Mouse (Mus musculus) limb, embryonic 10.5 days (tissue): ENCODE data around the gene Kcna2. TPM values are rescaled to one million over a fixed set of nuclear protein-coding genes. Genes with fewer than 3 reads are reported as not detected.
A peak's percentile ranks its signal among the peaks of the same experiment; 100 is the strongest.

Source experiments
- DNase-seq: peaks from one replicate; pipeline ENCODE4 v3.0.0-alpha.2; 2017; ENCODE audit warnings: low spot score
- H3K27ac ChIP-seq: fragments of 300-500 bp; sonication (generic); 2 replicates; pipeline ENCODE4 v1.5.1; 2016; ENCODE audit warnings: mild to moderate bottlenecking
- H3K27me3 ChIP-seq: fragments of 300-500 bp; sonication (generic); 2 replicates; pipeline ENCODE4 v1.6.1; 2016; ENCODE audit warnings: low read depth, mild to moderate bottlenecking; ENCODE audit not compliant: poor library complexity, severe bottlenecking
- H3K36me3 ChIP-seq: fragments of 300-500 bp; sonication (generic); 2 replicates; pipeline ENCODE4 v1.6.1; 2016; ENCODE audit warnings: mild to moderate bottlenecking, moderate library complexity
- H3K4me1 ChIP-seq: fragments of 300-500 bp; sonication (generic); 2 replicates; pipeline ENCODE4 v1.6.1; 2016
- H3K4me3 ChIP-seq: fragments of 300-500 bp; sonication (generic); 2 replicates; pipeline ENCODE4 v1.5.1; 2016; ENCODE audit warnings: mild to moderate bottlenecking, moderate library complexity
- H3K9me3 ChIP-seq: fragments of 300-500 bp; sonication (generic); replicated peaks from 2 replicates; pipeline ENCODE4 v1.6.1; 2016; ENCODE audit warnings: mild to moderate bottlenecking
- WGBS: fragments of 180-500 bp; shearing (Covaris S2); methylation state at CpG from one replicate; pipeline ENCODE4 v1.1.7; 2016; 5-methylcytosine and 5-hydroxymethylcytosine counted together
- polyA plus RNA-seq: library from polyadenylated mRNA; unstranded; fragments of >200 nt; fragmentation: Nextera tagmentation; extraction: Ambion mirVana; gene quantifications from 2 replicates; pipeline ENCODE4 v1.2.1, GENCODE M21; 2016

Gene Kcna2
- polyA plus RNA-seq, 1 experiment from 2014 or later = 0.03 TPM

DNA sequence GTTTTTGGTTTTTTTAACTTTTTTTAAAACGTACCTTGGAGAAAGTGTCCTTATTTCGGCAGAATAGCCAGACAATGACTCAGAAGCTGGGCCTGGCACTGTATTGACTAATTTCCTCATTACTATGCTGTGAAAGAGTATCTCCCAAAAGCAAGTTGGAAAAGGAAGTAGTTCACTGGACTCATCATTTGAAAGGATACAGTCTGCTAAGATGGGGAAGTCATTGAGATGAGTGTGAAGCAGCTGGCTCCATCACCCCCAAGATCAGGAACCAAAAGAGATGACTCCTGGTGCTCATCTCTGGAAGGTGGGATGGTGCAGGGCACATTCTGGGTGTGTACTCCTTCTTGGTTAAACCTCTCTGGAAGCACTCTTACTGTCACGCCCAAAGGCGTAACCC is 13.5 kb upstream of the Kcna2 start:
- H3K36me3 ChIP-seq = no peaks in the 10 kb centered on the region
- DNase-seq = no peak
- H3K4me1 ChIP-seq = no peaks in the 10 kb centered on the region
- H3K4me3 ChIP-seq = no peak overlapping the region
- H3K27me3 ChIP-seq = no peaks in the 10 kb centered on the region
- WGBS = 90% methylated on average over 4 of the region's 4 CpGs
- H3K27ac ChIP-seq = no peak overlapping the region
- no peaks in the 10 kb centered on the region for H3K9me3 ChIP-seq

DNA sequence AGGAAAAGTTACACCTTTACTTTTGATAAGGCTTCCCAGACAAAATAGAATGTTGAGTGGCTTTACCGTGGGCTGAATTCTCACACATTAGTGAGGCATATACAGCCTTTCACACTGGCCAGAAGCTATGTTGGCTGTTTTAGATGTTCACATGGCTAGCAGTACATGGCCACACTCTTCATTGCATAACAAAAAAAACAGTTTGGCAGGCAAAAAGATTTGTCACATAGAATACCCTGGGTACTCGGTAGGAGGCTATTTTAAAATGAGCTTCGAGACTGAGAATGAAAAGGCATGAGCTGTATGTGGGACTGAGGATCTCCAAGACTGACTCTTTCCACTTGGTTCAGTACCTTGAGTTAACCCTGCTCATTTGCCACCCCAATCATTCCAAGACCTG is 12.1 kb upstream of the Kcna2 start:
- Histone ChIP-seq H3K9me3 (no peaks in the 10 kb centered on the region), H3K4me3 (no peak overlapping the region), H3K4me1 (no peaks in the 10 kb centered on the region), H3K27me3 (no peaks in the 10 kb centered on the region), H3K27ac (no peak overlapping the region), H3K36me3 (no peaks in the 10 kb centered on the region)
- DNase-seq = no peak
- 91% methylated on average over 3 of the region's 3 CpGs for WGBS

DNA sequence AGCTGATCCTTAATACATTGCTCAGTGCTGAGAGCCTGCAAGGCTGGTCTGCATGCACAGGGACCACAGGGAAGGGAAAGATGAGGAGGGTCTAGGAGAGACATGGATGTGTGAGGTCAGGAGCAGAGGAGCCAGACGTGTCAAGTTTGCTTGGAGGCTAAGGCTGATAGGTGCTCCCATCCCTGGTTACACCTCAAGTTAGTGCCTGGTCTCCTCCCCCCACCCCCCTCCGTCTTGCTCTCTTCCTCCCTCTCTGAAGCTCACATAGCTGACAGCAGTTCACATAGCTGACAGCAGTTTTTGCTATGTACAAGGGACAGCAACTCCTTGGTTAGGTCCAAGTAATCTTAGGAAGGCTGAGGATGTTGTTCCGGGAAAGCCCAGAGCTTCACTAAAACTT is 11.5 kb upstream of the Kcna2 start:
- no peak for DNase-seq
- 54% methylated on average over 3 of the region's 3 CpGs for WGBS

DNA sequence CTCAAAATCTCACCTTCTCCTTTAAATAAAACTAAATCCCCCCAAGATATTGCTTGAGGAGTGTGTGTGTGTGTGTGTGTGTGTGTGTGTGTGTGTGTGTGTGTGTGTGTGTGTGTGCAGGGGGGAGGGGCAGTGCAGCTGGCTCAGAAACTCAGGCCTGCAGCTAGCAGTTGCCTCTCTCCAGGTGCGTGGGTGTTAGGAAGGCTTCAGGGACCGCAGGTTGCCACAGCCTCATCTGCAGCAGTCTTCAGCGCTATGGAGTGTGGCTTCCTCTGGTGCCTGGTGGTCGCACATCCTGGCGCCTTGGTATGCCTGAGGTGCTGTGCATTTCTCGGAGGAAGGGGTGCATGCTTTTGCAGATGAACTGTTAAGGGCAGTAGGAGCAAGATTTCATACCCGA is 10.9 kb upstream of the Kcna2 start:
- Histone ChIP-seq H3K4me3 (no peak overlapping the region), H3K36me3 (no peaks in the 10 kb centered on the region), H3K27ac (no peak overlapping the region), H3K27me3 (0 out of 2 replicates have a peak, but pooled peaks cover 3% of the 10 kb centered on the region), H3K9me3 (no peaks in the 10 kb centered on the region), H3K4me1 (no peaks in the 10 kb centered on the region)
- no peak for DNase-seq
- WGBS = 69% methylated on average over 7 of the region's 7 CpGs

More for the DNA sequence above, 11.5 kb upstream of the Kcna2 start:
- Histone ChIP-seq H3K4me3 (no peak overlapping the region), H3K36me3 (no peaks in the 10 kb centered on the region), H3K4me1 (no peaks in the 10 kb centered on the region), H3K27me3 (0 out of 2 replicates have a peak, but pooled peaks cover under 1% of the 10 kb centered on the region), H3K27ac (no peak overlapping the region), H3K9me3 (no peaks in the 10 kb centered on the region)

DNA sequence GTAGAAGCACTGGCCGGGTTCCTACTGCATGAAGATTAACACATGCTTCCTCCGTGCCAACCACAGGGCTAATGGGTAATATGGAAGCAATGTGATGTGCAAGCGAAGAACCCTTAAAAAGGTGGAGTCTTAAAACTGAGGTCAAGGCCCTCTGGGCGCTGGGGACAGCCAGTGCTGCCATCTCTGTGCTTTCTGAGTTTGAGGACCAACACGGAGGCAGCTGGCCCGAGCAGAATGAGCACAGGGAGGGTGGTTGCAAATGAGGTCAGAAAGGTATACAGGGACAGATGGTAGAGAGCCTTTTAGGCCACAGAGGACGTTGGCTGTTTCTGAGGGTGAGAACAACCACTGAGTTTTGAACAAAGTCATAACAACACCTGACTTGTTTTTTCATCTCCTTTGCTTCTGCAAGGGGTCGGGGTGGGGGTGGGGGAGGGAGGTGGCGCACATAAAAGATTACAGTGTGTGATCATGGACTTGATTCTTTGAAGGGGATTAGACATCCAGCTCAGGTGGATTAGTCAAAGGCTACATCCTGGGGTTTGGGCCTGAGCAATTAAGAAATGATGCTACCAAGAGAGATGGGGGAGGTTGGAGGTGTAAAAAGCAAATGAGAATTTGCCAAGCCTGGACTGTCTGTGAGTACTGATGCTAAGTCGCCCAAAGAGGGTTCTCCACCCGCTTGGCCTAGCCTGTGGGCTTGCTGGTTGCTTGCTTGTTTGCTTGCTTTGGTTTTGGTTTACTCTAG is 10.4 kb upstream of the Kcna2 start:
- H3K9me3 ChIP-seq = no peaks in the 10 kb centered on the region
- H3K4me1 ChIP-seq = no peaks in the 10 kb centered on the region
- 0 out of 2 replicates have a peak, but pooled peaks cover 3% of the 10 kb centered on the region for H3K27me3 ChIP-seq
- no peak overlapping the region for H3K4me3 ChIP-seq
- DNase-seq = no peak
- 74% methylated on average over 11 of the region's 11 CpGs for WGBS
- no peaks in the 10 kb centered on the region for H3K36me3 ChIP-seq
- H3K27ac ChIP-seq = no peak overlapping the region

DNA sequence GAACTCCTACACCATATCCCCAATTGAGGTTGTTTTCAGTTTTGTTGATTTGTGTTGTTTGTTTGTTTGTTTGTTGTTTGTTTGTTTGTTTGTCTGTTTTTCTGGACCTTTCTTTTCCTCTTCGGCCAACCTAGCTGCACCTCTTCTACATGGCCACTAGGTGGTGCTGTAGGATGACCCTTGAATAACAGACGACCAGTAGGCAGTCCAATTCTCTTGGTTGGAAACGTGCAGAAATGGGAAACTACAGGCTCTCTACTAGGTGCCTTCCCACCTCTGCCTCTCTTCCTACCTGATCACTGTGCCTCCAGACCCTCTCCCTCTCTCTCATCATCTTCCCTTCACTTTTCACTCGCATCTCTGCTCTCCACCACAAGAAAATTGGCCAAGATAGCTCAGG is 6.9 kb upstream of the Kcna2 start:
- Histone ChIP-seq H3K4me3 (no peak overlapping the region), H3K36me3 (no peaks in the 10 kb centered on the region), H3K9me3 (no peaks in the 10 kb centered on the region), H3K27ac (no peak overlapping the region), H3K4me1 (no peaks in the 10 kb centered on the region), H3K27me3 (peaks cover 19% of the 10 kb centered on the region)
- 4% methylated on average over 4 of the region's 4 CpGs for WGBS
- peak; percentile 55 for DNase-seq

DNA sequence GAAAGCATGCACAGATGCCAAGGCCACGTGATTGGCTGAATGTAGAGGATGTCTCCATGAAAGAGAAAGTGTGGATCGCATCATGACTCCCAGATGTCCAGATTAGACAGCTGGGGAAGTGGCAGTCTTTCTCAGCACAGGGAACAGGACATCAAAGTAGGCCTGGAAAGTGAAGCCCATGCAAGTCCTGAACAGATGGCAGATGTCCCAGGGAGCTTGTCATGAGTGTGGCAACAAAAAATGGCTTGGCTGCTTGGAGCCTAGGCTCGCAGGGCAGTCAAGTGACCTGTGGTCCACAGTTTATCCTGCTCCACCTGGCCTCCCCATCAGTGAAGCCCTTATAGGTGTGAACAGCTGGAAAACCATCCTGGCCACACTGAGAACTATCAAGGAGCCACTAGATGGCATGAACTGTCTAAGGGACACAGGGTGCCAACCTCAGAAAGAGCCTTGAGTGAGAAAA is 4.6 kb upstream of the Kcna2 start:
- WGBS = 81% methylated on average over 3 of the region's 3 CpGs
- DNase-seq = no peak
- no peaks in the 10 kb centered on the region for H3K36me3 ChIP-seq
- H3K4me1 ChIP-seq = peaks cover 8% of the 10 kb centered on the region
- H3K27ac ChIP-seq = no peak overlapping the region
- no peaks in the 10 kb centered on the region for H3K9me3 ChIP-seq
- peaks cover 41% of the 10 kb centered on the region for H3K27me3 ChIP-seq
- no peak overlapping the region for H3K4me3 ChIP-seq

DNA sequence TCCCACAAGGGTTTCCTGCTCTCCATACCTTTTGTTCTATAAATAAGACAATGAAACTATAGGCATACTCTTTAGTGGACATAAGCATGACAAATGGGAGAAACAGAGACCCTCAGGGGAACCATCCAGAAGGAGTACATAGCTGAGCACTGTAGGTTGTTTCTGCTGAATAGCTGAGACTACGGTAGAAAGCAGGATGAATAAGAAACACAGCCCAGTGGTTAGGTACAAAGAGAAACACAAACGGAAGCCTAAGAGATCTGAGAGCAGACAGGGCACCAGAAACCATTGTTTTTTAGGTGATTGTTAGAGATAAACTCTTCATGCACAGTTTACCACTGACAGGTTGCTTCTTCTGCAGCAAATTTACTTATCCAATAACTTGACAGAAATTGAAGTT is 1.1 kb upstream of the Kcna2 start:
- peaks cover 74% of the 10 kb centered on the region for H3K27me3 ChIP-seq
- H3K4me3 ChIP-seq = no peak overlapping the region
- no peak overlapping the region for H3K27ac ChIP-seq
- peaks cover 21% of the 10 kb centered on the region for H3K4me1 ChIP-seq
- H3K36me3 ChIP-seq = no peaks in the 10 kb centered on the region
- no peak for DNase-seq
- H3K9me3 ChIP-seq = no peaks in the 10 kb centered on the region
- WGBS = 69% methylated on average over 2 of the region's 2 CpGs

DNA sequence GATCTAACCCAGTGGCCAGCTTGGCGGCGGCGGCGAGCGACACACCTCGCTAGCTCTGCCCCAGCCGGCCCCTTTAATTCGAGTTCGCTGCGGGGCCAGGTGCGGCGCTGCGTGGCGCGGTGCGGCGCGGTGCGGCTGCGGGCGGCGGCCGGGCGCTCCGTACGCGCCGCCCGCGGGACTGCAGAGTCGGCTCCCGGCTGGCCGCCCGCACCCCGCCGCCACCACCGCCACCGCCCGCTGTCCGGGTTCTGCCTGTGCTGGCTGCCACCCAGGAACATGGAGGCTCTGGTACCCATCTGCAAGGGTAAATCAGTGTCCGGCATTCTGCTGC is 475 bp downstream of the Kcna2 start:
- peaks cover 72% of the 10 kb centered on the region for H3K27me3 ChIP-seq
- peak overlapping the region; percentile 2; the same call in 1 of the 2 replicates for H3K27ac ChIP-seq
- H3K4me1 ChIP-seq = peaks cover 21% of the 10 kb centered on the region
- no peak for DNase-seq
- WGBS = 1% methylated on average over 41 of the region's 41 CpGs
- peak overlapping the region; percentile 62 for H3K4me3 ChIP-seq
- no peaks in the 10 kb centered on the region for H3K9me3 ChIP-seq
- H3K36me3 ChIP-seq = no peaks in the 10 kb centered on the region

DNA sequence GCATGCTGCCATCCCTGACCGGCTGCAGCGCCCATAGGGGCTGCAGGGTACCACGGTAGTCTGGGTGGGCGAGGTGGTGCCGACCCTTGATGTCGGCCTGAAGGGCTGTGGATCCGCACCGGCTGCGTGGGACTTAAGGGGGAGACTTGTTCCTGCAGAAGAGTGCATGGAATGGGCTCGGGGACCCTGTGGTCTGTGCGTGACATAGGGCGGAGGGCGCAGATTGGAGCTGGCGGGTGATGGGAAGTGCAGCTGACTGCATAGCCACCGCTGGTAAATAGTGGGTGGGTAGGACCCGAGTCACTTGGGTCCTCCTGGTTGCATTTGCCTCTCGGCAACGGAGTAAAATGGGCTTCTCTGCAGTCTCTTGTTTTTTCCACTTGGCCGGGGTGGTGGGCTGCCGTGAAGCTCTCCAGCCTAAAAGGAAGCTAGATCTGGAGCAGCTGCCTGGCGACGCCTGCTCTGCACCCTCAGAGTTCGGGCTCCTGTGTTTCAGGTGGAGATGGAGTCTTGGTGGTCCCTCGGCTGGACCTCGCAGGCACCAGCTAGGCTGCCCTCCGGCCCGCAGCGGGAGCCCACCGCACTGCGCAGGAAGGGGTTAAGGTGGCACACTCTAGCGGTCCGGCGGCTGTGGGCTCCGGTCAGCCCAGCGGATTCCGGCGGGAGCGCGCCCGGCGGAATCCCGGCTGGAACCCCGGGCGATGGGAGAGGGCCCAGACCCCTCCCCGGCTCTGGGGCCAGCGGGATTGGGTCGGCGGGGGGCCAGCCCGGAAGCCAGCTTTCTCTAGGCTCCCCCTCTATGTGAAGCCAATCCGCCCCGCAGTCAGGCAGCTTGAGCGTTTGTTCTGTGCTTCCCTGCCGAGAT is 1.1 kb downstream of the Kcna2 start:
- WGBS = under 1% methylated on average over 53 of the region's 53 CpGs
- peak; percentile 69 for DNase-seq
- H3K27me3 ChIP-seq = peaks cover 72% of the 10 kb centered on the region
- H3K36me3 ChIP-seq = no peaks in the 10 kb centered on the region
- no peaks in the 10 kb centered on the region for H3K9me3 ChIP-seq
- peak overlapping the region; percentile 62 for H3K4me3 ChIP-seq
- peak overlapping the region; percentile 6; the same call in 1 of the 2 replicates for H3K27ac ChIP-seq
- peaks cover 21% of the 10 kb centered on the region for H3K4me1 ChIP-seq

DNA sequence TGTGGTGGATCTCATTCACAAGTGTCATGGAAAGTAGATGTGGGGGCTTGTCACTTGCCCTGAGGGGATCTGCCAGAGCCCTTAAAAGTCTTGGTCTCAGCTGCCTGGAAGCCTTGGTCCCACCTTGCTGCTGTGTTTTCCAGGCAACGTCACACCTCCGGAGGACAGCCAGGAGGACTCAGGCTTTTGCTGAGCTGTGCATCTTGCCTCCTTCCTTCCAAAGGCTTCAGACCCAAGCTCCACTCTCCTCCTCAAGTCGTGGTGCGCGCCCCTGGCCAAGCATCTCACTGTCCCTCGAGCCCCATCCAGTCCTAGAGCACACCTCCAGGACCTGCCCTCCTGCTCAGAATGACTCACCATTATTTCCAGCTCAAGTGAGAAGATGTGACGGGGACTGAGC is 2.1 kb downstream of the Kcna2 start:
- peaks cover 72% of the 10 kb centered on the region for H3K27me3 ChIP-seq
- H3K4me3 ChIP-seq = no peak overlapping the region
- H3K9me3 ChIP-seq = no peaks in the 10 kb centered on the region
- peaks cover 21% of the 10 kb centered on the region for H3K4me1 ChIP-seq
- H3K27ac ChIP-seq = no peak overlapping the region
- 61% methylated on average over 7 of the region's 7 CpGs for WGBS
- H3K36me3 ChIP-seq = no peaks in the 10 kb centered on the region
- DNase-seq = no peak

DNA sequence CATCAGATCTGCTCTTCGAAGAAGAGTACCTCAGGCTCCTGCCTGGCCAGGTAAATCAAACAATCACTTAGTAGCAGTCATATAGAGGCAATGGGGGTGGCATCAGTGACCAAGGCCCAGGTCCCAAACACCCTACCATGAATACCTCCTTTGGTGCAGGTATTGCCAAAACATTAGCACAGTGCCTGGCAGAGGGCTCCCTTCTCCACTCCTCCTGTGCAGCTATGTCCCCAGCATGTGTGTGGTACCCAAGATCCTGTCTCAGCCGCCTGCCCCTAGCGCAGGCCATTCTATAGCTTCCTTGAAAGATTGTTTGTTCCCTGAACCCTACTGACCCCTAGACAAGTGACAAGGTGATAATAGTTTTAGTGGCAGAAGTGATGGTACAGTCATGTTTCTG is 2.5 kb downstream of the Kcna2 start:
- H3K4me1 ChIP-seq = peaks cover 21% of the 10 kb centered on the region
- 81% methylated on average over 3 of the region's 3 CpGs for WGBS
- H3K36me3 ChIP-seq = no peaks in the 10 kb centered on the region
- H3K9me3 ChIP-seq = no peaks in the 10 kb centered on the region
- peaks cover 67% of the 10 kb centered on the region for H3K27me3 ChIP-seq
- no peak overlapping the region for H3K4me3 ChIP-seq
- DNase-seq = no peak
- H3K27ac ChIP-seq = no peak overlapping the region

DNA sequence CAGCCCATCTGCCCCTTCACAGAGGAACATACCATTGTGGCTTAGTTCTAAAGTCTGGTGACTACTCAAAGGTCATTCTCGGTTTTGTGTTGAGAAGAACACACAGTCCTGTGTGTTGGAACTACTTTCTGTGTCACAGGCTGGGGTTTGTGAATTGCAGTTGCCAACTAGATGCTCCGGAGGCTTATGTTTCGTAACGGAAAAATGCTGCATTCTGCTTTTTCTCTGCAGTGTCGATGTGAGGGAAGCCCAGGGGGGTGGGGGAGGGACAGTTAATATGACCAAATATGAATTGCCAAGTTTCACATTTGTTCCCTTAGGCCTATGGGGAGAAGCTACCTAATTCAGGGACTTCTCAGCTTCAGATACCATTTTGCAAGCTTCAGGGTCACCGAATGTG is 5.0 kb downstream of the Kcna2 start:
- Histone ChIP-seq H3K4me3 (no peak overlapping the region), H3K9me3 (no peaks in the 10 kb centered on the region), H3K36me3 (no peaks in the 10 kb centered on the region), H3K27ac (no peak overlapping the region), H3K27me3 (peaks cover 42% of the 10 kb centered on the region), H3K4me1 (peaks cover 17% of the 10 kb centered on the region)
- no peak for DNase-seq
- 87% methylated on average over 6 of the region's 6 CpGs for WGBS
